Mouse (Mus musculus) heart, embryonic 14.5 days (tissue): ENCODE results near the gene Wdr34. TPM values are rescaled to one million over a fixed set of nuclear protein-coding genes. Genes with fewer than 3 reads are reported as not detected.

Experiments
- ATAC-seq: fragments of 200-750 bp; cut with Nextera tagmentation; 2 replicates; pipeline ENCODE4 v1.8.0; 2017; ENCODE audit warnings: low read depth, moderate TSS enrichment; ENCODE audit not compliant: insufficient number of reproducible peaks, insufficient read depth, low FRiP score
- H3K27ac ChIP-seq, 2 experiments: fragments of 200-500 bp in 1 of 2; fragments of 300-500 bp in 1 of 2; sonication (generic) in 1 of 2; replicated peaks in 1 of 2; 2 replicates each; pipeline ENCODE4 v1.5.1; 2012 to 2014; ENCODE audit warnings: low read depth in 2 of 2, low read length in 2 of 2, control low read depth in 1 of 2, mild to moderate bottlenecking in 1 of 2, mixed read lengths in 1 of 2; ENCODE audit not compliant: control insufficient read depth in 1 of 2, insufficient read depth in 1 of 2
- H3K27me3 ChIP-seq: fragments of 300-500 bp; sonication (generic); 2 replicates; pipeline ENCODE4 v1.6.1; 2014; ENCODE audit warnings: mild to moderate bottlenecking, low read length, control low read depth; ENCODE audit not compliant: control insufficient read depth, insufficient read depth
- H3K36me3 ChIP-seq: fragments of 300-500 bp; sonication (generic); 2 replicates; pipeline ENCODE4 v1.6.1; 2014; ENCODE audit warnings: mild to moderate bottlenecking, control low read depth, low read length, mixed read lengths; ENCODE audit not compliant: control insufficient read depth, insufficient read depth
- H3K4me1 ChIP-seq, 2 experiments: fragments of 200-500 bp in 1 of 2; fragments of 300-500 bp in 1 of 2; sonication (generic) in 1 of 2; 2 replicates each; pipeline ENCODE4 v1.6.1; 2012 to 2014; ENCODE audit warnings: low read length in 2 of 2, control low read depth in 1 of 2, mixed read lengths in 1 of 2; ENCODE audit not compliant: control insufficient read depth in 2 of 2, insufficient read depth in 2 of 2
- H3K4me2 ChIP-seq: fragments of 300-500 bp; sonication (generic); 2 replicates; pipeline ENCODE4 v1.6.1; 2014; ENCODE audit warnings: mild to moderate bottlenecking, low read length
- H3K4me3 ChIP-seq, 2 experiments: fragments of 200-500 bp in 1 of 2; fragments of 300-500 bp in 1 of 2; sonication (generic) in 1 of 2; 2 replicates each; pipeline ENCODE4 v1.5.1; 2012 to 2014; ENCODE audit warnings: low read length in 2 of 2, mild to moderate bottlenecking in 2 of 2, control low read depth in 1 of 2, low read depth in 1 of 2, moderate library complexity in 1 of 2; ENCODE audit not compliant: control insufficient read depth in 1 of 2, insufficient read depth in 1 of 2
- H3K9ac ChIP-seq: fragments of 300-500 bp; sonication (generic); 2 replicates; pipeline ENCODE4 v1.6.1; 2014; ENCODE audit warnings: mild to moderate bottlenecking, low read length
- H3K9me3 ChIP-seq: fragments of 300-500 bp; sonication (generic); 2 replicates; pipeline ENCODE4 v1.6.1; 2016; ENCODE audit warnings: low read length, control low read depth; ENCODE audit not compliant: control insufficient read depth
- WGBS: fragments of 180-500 bp; shearing (Covaris S2); extraction: QIAGEN DNeasy Blood & Tissue Kit; methylation state at CpG from one replicate; pipeline ENCODE4 v1.1.7; 2014; 5-methylcytosine and 5-hydroxymethylcytosine counted together
- polyA plus RNA-seq: library from polyadenylated mRNA; unstranded; fragments of >200 nt; fragmentation: Nextera tagmentation; extraction: Ambion mirVana; gene quantifications from 2 replicates; pipeline ENCODE4 v1.2.1, GENCODE M21; 2014

Wdr34 gene
- polyA plus RNA-seq, 1 experiment from 2014 or later: 21.8 TPM

DNA sequence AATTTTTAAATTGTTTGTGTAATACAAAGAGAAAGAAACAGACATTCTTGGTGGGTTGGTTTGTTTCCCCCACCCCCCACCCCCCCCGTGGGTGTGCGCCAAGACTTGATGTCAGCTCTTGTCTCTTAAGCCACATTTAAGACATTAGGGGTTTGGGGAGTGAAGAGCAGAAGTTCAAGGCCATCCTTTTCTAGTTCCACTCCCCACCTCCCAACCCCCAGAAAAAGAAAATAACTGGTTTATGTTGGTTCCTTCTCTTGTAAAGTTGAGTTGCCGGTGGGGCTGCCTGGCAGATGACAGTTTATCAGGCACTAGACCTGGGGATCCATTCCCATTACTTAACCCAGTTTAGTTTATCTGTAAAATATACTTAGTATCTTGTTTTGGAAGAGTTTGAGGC is 15.6 kb upstream of the Wdr34 start:
- Histone ChIP-seq H3K36me3 (peaks cover 15% of the 10 kb centered on the region), H3K4me2 (peak overlapping the region; percentile 91), H3K4me3 (no peak overlapping the region), H3K27me3 (no peaks in the 10 kb centered on the region), H3K27ac (peak overlapping the region in 1 of 2 experiments; percentile 96; a peak in 1 of 4 replicates), H3K4me1 (peaks cover 16 to 32% of the 10 kb centered on the region in 2 experiments), H3K9ac (peak overlapping the region; percentile 83), H3K9me3 (no peaks in the 10 kb centered on the region)
- ATAC-seq: no peak
- whole genome bisulfite sequencing: 49% methylated on average over 3 of the region's 3 CpGs

GRCm38 (mm10) chr2:30063791-30064190 is 15.1 kb upstream of the Wdr34 start:
- peaks cover 10% of the 10 kb centered on the region for H3K36me3 ChIP-seq
- H3K9ac ChIP-seq: peak overlapping the region; percentile 83
- no peaks in the 10 kb centered on the region for H3K9me3 ChIP-seq
- H3K27me3 ChIP-seq: no peaks in the 10 kb centered on the region
- peak overlapping the region; percentile 96 for H3K27ac ChIP-seq
- WGBS: 22% methylated on average over 3 of the region's 3 CpGs
- H3K4me3 ChIP-seq: peak overlapping the region; percentile 64 to 67; a peak in 3 of 4 replicates
- H3K4me1 ChIP-seq: peaks cover 16 to 32% of the 10 kb centered on the region in 2 experiments
- H3K4me2 ChIP-seq: peak overlapping the region; percentile 91
- no peak for ATAC-seq

DNA sequence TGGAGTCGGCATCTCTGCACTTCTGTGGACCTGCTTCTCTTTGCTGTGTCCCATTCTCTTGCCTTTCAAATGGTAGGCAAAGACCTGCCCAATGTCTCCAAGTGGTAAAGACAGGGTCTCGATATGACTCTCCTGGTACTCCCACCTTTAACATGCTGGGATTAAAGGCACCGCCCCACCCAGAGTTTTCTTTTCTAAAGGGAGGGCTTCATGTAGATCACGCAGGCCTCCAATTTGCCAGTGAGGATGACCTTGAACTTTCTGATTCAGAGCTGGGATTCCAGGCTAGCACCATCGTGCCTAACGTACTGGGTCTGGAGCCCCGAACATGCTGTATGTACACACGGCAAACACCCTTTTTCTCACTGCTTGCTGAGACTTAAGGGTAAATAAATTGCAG is 14.6 kb upstream of the Wdr34 start:
- peaks cover 5% of the 10 kb centered on the region for H3K36me3 ChIP-seq
- 10% methylated on average over 8 of the region's 8 CpGs for WGBS

DNA sequence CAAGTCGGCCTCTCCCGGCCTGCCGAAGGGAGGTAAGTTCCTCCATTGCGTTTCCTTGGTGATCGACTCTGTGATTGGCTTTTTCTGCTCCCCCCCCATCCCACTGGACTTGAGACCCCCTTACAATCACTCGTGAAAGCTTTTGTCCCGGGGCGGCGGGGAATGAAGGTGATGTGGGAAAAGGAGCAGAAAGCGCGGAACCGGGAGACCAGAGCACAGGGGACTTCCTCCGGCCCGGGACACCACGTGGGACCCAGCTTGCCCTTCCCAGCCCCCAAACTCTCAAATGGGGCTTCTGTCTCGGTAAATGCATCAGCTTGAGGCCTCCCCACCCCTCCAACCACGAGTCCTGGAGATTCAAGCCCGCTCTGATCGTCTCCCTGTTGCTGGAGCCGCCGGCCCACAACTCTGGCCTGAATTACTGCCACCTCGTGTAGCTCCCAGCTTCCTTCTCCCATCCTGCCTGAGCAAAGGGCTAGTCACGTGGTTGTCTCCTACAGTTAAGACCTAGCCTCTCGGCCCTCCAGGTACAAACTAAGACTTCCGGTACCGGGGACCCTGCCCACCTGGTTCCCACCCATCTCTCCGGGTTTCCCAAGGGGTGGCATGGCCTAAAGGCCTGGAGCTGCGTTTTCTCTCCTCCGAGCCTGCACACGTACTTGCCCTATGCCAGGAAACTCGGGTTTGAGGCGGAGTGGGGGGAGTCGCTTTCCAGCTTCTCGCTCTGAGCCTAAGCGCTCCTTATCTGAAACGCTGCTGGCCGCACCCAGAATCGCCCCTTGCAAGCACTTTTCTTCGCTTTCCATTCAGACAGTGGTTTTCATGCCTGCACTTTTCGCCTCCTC is 13.8 kb upstream of the Wdr34 start:
- H3K4me2 ChIP-seq: peak overlapping the region; percentile 91
- H3K36me3 ChIP-seq: no peaks in the 10 kb centered on the region
- peak overlapping the region; percentile 83 for H3K9ac ChIP-seq
- peak overlapping the region; percentile 64 to 67 for H3K4me3 ChIP-seq
- no peaks in the 10 kb centered on the region for H3K27me3 ChIP-seq
- H3K4me1 ChIP-seq: peaks cover 16 to 22% of the 10 kb centered on the region in 2 experiments
- peak; percentile 14; the same call in 1 of the 2 replicates for ATAC-seq
- WGBS: under 1% methylated on average over 40 of the region's 40 CpGs
- peak overlapping the region; percentile 96 for H3K27ac ChIP-seq
- no peaks in the 10 kb centered on the region for H3K9me3 ChIP-seq

More for the DNA sequence above, 14.6 kb upstream of the Wdr34 start:
- Histone ChIP-seq H3K4me1 (peaks cover 16 to 28% of the 10 kb centered on the region in 2 experiments), H3K9me3 (no peaks in the 10 kb centered on the region), H3K27me3 (no peaks in the 10 kb centered on the region), H3K27ac (peak overlapping the region; percentile 96), H3K4me2 (peak overlapping the region; percentile 91), H3K9ac (peak overlapping the region; percentile 83), H3K4me3 (peak overlapping the region; percentile 64 to 67)
- ATAC-seq: no peak

DNA sequence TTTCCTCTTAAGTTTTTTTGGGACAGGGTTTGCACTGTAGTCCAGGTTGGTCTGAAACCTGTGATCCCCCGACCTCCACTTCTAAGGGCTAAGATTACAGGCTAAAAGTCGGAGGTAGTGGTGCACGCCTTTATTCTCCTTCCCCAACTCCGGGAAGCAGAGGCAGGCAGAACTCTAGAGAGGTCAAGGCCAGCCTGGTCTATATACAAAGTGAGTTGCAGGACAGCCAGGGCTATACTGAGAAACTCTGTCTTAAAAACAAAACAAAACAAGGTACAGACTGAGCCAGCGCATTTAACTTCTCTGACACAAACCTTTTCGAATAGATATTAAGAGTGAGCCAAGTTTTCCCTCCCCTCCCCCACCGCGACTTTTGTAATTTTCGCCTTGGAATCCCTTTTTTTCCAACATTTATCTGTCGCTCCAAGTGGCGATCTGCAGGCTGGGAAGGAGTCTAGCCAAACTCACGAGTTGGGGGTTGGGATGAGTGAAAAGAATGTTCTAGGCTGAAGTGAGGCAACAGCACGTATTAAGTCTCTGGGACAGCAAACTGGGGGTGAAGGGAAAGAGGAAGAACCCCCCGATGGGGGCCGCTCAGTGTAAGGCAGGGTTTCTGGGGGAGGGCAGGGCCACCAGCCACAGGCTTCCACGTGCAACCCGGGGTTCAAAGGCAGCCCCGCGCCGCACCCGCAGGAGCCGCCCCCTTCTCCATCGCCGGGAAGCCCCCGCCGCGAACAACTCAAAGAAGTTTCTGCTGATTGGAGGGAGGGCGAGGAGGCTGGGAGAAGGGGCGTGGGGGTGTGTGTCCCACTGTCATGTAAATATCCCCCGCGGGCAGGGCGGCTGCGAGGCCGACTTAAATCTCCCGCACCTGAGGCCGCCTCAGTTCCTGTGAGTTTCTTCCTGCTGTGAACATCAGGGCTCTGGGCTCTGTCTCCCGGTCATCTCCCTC is 12.8 kb upstream of the Wdr34 start:
- peaks cover 19 to 22% of the 10 kb centered on the region in 2 experiments for H3K4me1 ChIP-seq
- H3K9ac ChIP-seq: peak overlapping the region; percentile 83
- H3K27ac ChIP-seq: peak overlapping the region; percentile 96
- no peaks in the 10 kb centered on the region for H3K9me3 ChIP-seq
- no peaks in the 10 kb centered on the region for H3K27me3 ChIP-seq
- peak overlapping the region; percentile 91 for H3K4me2 ChIP-seq
- peak overlapping the region; percentile 64 to 67 for H3K4me3 ChIP-seq
- ATAC-seq: no peak
- no peaks in the 10 kb centered on the region for H3K36me3 ChIP-seq
- WGBS: 8% methylated on average over 37 of the region's 37 CpGs

GRCm38 (mm10) chr2:30058418-30058817 is 9.7 kb upstream of the Wdr34 start:
- no peak for ATAC-seq
- peaks cover 4 to 11% of the 10 kb centered on the region in 2 experiments for H3K4me1 ChIP-seq
- no peaks in the 10 kb centered on the region for H3K36me3 ChIP-seq
- H3K27me3 ChIP-seq: no peaks in the 10 kb centered on the region
- no peak overlapping the region for H3K9ac ChIP-seq
- H3K4me2 ChIP-seq: no peak overlapping the region
- no peaks in the 10 kb centered on the region for H3K9me3 ChIP-seq
- no peak overlapping the region for H3K4me3 ChIP-seq
- 64% methylated on average over 5 of the region's 5 CpGs for WGBS
- no peak overlapping the region for H3K27ac ChIP-seq

DNA sequence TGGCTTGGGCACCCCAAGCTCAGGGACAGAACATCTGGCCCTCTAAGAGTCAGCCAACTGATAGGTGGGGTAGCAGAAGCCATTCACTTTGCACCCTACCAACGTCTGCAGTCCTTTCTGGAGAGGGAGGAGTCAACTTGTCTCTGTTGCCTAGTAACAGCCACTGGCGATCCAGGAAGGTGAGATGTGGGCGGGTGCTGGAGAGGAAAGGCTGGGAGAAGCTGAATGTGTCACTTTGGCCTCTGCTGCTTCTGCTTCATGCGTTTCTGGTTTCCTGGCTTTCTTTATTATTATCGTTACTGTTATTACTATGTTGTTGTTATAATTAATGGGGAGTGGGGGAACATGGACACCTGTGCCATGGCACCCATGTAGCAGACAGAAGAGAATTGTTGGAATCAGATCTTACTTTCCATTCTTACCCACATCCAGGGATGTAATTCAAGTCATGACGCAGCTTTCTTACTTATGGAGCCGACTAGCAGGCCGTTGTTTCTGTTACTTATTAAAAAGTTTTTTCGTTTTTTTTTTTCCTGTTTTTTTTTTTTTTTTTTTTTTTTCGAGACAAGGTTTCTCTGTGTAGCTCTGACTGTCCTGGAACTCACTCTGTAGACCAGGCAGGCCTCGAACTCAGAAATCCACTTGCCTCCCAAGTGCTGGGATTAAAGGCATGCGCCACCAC is 8.7 kb upstream of the Wdr34 start, which contains the start of gene Set:
Gene Set, plus strand, starts transcription at position 156 of the 682 bp plus-strand sequence.
- no peak for ATAC-seq
- no peak within 1 kb of the TSS for H3K4me2 ChIP-seq
- H3K27me3 ChIP-seq: no peaks in the 10 kb centered on the region
- H3K27ac ChIP-seq: no peak within 1 kb of the TSS
- H3K4me3 ChIP-seq: no peak within 1 kb of the TSS
- H3K9ac ChIP-seq: no peak within 1 kb of the TSS
- no peaks in the 10 kb centered on the region for H3K36me3 ChIP-seq
- WGBS: 52% methylated on average over 11 of the region's 12 CpGs
- no peaks in the 10 kb centered on the region for H3K9me3 ChIP-seq
- H3K4me1 ChIP-seq: 0 out of 4 replicates have a peak, but pooled peaks cover 0 to 5% of the 10 kb centered on the region in 2 experiments
